Comparison of ENCODE assay signal across 8 mouse cellular contexts in genomic region chrX:13047631-13048345, GRCm38 (mm10). TPM values are rescaled to one million over a fixed set of nuclear protein-coding genes. Genes with fewer than 3 reads are reported as not detected.
DNase-seq lines count a peak whose midpoint lies in the region; ATAC-seq lines count a peak whose summit lies in the region.

No protein-coding gene starts in this region.

- intact Hi-C loops in heart, postnatal 25 days (cut with DNase I): no loop called here

- no peaks in the 10 kb centered on the region for H3K9me3 ChIP-seq in forebrain, embryonic 10.5 days
- no peaks in the 10 kb centered on the region for H3K9me3 ChIP-seq in hindbrain, embryonic 12.5 days (replicated peaks)
- H3K9me3 ChIP-seq in stomach, embryonic 14.5 days (ENCODE audit: control insufficient read depth, low read depth, low read length): no peaks in the 10 kb centered on the region

- H3K27me3 ChIP-seq in forebrain, embryonic 10.5 days (ENCODE audit: poor library complexity, severe bottlenecking): peaks cover 41% of the 10 kb centered on the region
- 0 out of 2 replicates have a peak, but pooled peaks cover 4% of the 10 kb centered on the region for H3K27me3 ChIP-seq in hindbrain, embryonic 12.5 days
- H3K27me3 ChIP-seq in stomach, embryonic 14.5 days (ENCODE audit: control insufficient read depth, insufficient read depth, low read length): no peaks in the 10 kb centered on the region

- peak overlapping the region; percentile 35 for H3K4me3 ChIP-seq in forebrain, embryonic 10.5 days
- no peak overlapping the region for H3K4me3 ChIP-seq in hindbrain, embryonic 12.5 days
- H3K4me3 ChIP-seq in stomach, embryonic 14.5 days (ENCODE audit: low read depth, low read length): no peak overlapping the region

- no peak overlapping the region for H3K9ac ChIP-seq in hindbrain, embryonic 12.5 days
- no peak overlapping the region for H3K9ac ChIP-seq in stomach, embryonic 14.5 days (replicated peaks; ENCODE audit: low read depth, low read length)

- peak overlapping the region; percentile 37 for H3K4me2 ChIP-seq in hindbrain, embryonic 12.5 days (replicated peaks)
- H3K4me2 ChIP-seq in stomach, embryonic 14.5 days (replicated peaks; ENCODE audit: low read depth, low read length): peak overlapping the region; percentile 26; the same call in 1 of the 2 replicates

- 15% methylated on average over 14 of the region's 14 CpGs for WGBS in forebrain, embryonic 10.5 days
- 28% methylated on average over 14 of the region's 14 CpGs for WGBS in hindbrain, embryonic 12.5 days
- 20% methylated on average over 14 of the region's 14 CpGs for WGBS in stomach, embryonic 14.5 days

- H3K36me3 ChIP-seq in forebrain, embryonic 10.5 days (replicated peaks): no peaks in the 10 kb centered on the region
- H3K36me3 ChIP-seq in hindbrain, embryonic 12.5 days: no peaks in the 10 kb centered on the region
- H3K36me3 ChIP-seq in stomach, embryonic 14.5 days (ENCODE audit: control insufficient read depth, insufficient read depth, low read length): no peaks in the 10 kb centered on the region

- peak; percentile 25 to 30 for DNase-seq in heart, adult 18-20 months
- DNase-seq in heart, postnatal 25 days (ENCODE audit: low spot score): no peak
- DNase-seq in forebrain, embryonic 10.5 days (ENCODE audit: extremely low spot score, low spot score): peak; percentile 42
- DNase-seq in layer of hippocampus, postnatal 36 days: peak; percentile 8 to 14
- peak; percentile 30 to 34 for DNase-seq in lung, postnatal 4 days
- DNase-seq in spleen, postnatal 36 days (ENCODE audit: low spot score in 2 of 2): no peak

- peaks cover 14% of the 10 kb centered on the region for H3K4me1 ChIP-seq in forebrain, embryonic 10.5 days
- peaks cover 5% of the 10 kb centered on the region; the same call in 1 of the 2 replicates for H3K4me1 ChIP-seq in hindbrain, embryonic 12.5 days
- H3K4me1 ChIP-seq in stomach, embryonic 14.5 days (ENCODE audit: control insufficient read depth, insufficient read depth, low read length): no peaks in the 10 kb centered on the region

- H3K27ac ChIP-seq in forebrain, embryonic 10.5 days: peak overlapping the region; percentile 83
- no peak overlapping the region for H3K27ac ChIP-seq in hindbrain, embryonic 12.5 days
- H3K27ac ChIP-seq in stomach, embryonic 14.5 days (ENCODE audit: low read length): no peak overlapping the region

- no peak for ATAC-seq in hindbrain, embryonic 12.5 days (ENCODE audit: low FRiP score)
- ATAC-seq in stomach, embryonic 14.5 days (ENCODE audit: insufficient number of reproducible peaks, insufficient read depth, low FRiP score, low read depth): no peak

RNA-seq across cellular contexts. Expression of gene Usp9x, which starts 23.5 kb away (rescaled TPM):
- total RNA-seq in heart, adult 18-20 months (2021): 100 to 1,000 TPM; 152 to 163 TPM
- 100 to 1,000 TPM; 137 to 155 TPM for total RNA-seq in heart, postnatal 25 days (2021)
- 37.3 and 44.3 TPM in 2 replicates for polyA plus RNA-seq in forebrain, embryonic 10.5 days (2016; fragmentation: Nextera tagmentation; extraction: Ambion mirVana)
- polyA plus RNA-seq in hindbrain, embryonic 12.5 days (2016; fragmentation: Nextera tagmentation; extraction: Ambion mirVana): 65.9 and 71.3 TPM in 2 replicates
- 100 to 1,000 TPM; 222 to 240 TPM for total RNA-seq in layer of hippocampus, postnatal 36 days (2021)
- polyA plus RNA-seq in stomach, embryonic 14.5 days (2014; fragmentation: Nextera tagmentation; extraction: Ambion mirVana): 60.8 and 65.8 TPM in 2 replicates

Comparison
In these comparisons a context has a peak if more than half of its experiments do, and no peak if none do; other contexts are left out.
1. DNase-seq: peak in heart, adult 18-20 months (2 of 2), forebrain, embryonic 10.5 days (single experiment), layer of hippocampus, postnatal 36 days (2 of 2) and lung, postnatal 4 days (2 of 2); none in heart, postnatal 25 days (single experiment) and spleen, postnatal 36 days (0 of 2).